Mouse (Mus musculus) hindbrain, embryonic 13.5 days (tissue): ENCODE data around the gene Entpd4b. TPM values are rescaled to one million over a fixed set of nuclear protein-coding genes. Genes with fewer than 3 reads are reported as not detected.
"Not testable (repeated sequence)": the region's sequence is repeated elsewhere in the genome, so short reads cannot be mapped to it uniquely, and the experiment has no call there.

Experiments used
- ATAC-seq: fragments of 200-750 bp; cut with Nextera tagmentation; 2 replicates; pipeline ENCODE4 v1.8.0; 2017; ENCODE audit warnings: moderate TSS enrichment; ENCODE audit not compliant: low FRiP score
- H3K27ac ChIP-seq: fragments of 300-500 bp; sonication (generic); 2 replicates; pipeline ENCODE4 v1.5.1; 2015; ENCODE audit warnings: inconsistent platforms, mild to moderate bottlenecking, moderate library complexity
- H3K27me3 ChIP-seq: fragments of 300-500 bp; sonication (generic); 2 replicates; pipeline ENCODE4 v1.6.1; 2015; ENCODE audit warnings: mild to moderate bottlenecking, inconsistent platforms
- H3K36me3 ChIP-seq: fragments of 300-500 bp; sonication (generic); 2 replicates; pipeline ENCODE4 v1.6.1; 2015; ENCODE audit warnings: mild to moderate bottlenecking, inconsistent platforms
- H3K4me1 ChIP-seq: fragments of 300-500 bp; sonication (generic); replicated peaks from 2 replicates; pipeline ENCODE4 v1.6.1; 2015; ENCODE audit warnings: inconsistent platforms
- H3K4me2 ChIP-seq: fragments of 300-500 bp; sonication (generic); 2 replicates; pipeline ENCODE4 v1.6.1; 2015; ENCODE audit warnings: inconsistent platforms, mild to moderate bottlenecking, moderate library complexity
- H3K4me3 ChIP-seq: fragments of 300-500 bp; sonication (generic); 2 replicates; pipeline ENCODE4 v1.5.1; 2015; ENCODE audit warnings: mild to moderate bottlenecking, inconsistent platforms
- H3K9ac ChIP-seq: fragments of 300-500 bp; sonication (generic); 2 replicates; pipeline ENCODE4 v1.6.1; 2015; ENCODE audit warnings: mild to moderate bottlenecking, inconsistent platforms
- H3K9me3 ChIP-seq: fragments of 300-500 bp; sonication (generic); 2 replicates; pipeline ENCODE4 v1.6.1; 2016; ENCODE audit warnings: inconsistent platforms
- WGBS: fragments of 180-500 bp; shearing (Covaris S2); methylation state at CpG from one replicate; pipeline ENCODE4 v1.1.7; 2015; 5-methylcytosine and 5-hydroxymethylcytosine counted together
- polyA plus RNA-seq: library from polyadenylated mRNA; unstranded; fragments of >200 nt; fragmentation: Nextera tagmentation; extraction: Ambion mirVana; gene quantifications from 2 replicates; pipeline ENCODE4 v1.2.1, GENCODE M21; 2015

Entpd4b gene
- polyA plus RNA-seq = 13.7 and 14.0 TPM in 2 replicates

DNA sequence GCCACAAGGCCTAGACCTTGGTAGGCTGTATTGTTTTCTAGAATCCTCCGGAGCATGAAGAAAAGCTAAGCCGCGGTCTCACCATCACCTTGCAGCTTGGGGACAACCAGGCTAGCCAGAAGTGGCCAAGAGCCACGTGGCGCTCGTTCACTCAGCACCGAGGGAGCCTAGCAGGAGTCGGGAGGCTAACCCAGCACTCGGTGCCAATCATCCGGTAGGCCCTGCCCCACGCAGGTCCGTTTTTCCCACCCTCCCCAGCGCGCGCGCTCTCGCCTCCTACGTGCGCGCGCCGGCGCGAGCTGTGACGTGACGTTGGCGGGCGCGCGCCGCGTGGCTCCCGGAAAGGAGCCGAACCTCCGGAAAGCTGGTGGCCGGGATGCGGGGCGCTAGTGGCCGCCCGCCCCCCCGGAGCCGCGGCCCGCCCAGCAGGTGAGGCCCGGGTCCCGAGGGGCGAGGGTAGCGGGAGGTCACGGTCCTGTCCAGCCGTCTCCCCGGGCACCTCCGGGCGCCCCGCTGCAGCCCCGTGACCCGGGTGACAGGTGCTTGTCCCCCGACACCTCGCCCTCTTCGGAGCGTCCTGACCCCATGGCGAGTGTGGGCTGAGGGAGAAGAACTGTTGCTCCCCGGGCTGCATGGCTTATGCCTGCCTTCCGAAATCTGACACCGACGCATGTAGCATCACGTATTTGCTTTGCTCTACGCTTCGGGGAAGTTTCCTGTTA, at the start of gene Entpd4b:
Gene Entpd4b, plus strand, starts transcription at position 315 of the 722 bp plus-strand sequence.
- WGBS = no CpG with 5 or more reads among the region's 68 CpGs
- H3K4me1 ChIP-seq, H3K4me3 ChIP-seq, H3K9ac ChIP-seq, H3K4me2 ChIP-seq, H3K27me3 ChIP-seq, H3K9me3 ChIP-seq, H3K36me3 ChIP-seq, H3K27ac ChIP-seq: not testable (repeated sequence)
- peak; percentile 97 for ATAC-seq

DNA sequence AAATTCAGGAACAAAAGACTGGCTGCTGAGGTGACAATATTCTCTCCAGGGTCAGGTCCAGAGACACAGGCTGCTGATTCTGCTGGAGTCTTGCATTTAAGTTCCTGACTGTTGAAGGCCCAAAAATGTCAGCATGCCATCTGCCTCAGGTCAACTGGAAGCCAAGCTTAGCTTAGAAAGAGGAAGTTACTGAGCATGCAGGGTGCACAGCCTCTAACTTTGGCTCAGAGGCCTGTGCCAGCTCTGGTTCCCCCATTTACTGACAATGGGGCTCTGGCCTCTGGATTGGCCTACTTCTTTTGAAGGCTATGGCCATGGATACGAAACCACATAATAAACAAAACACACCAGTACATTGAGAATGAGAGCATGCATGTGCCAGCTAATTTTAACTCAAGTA, 48.2 kb upstream of the Entpd4b start:
- not testable (repeated sequence) for ATAC-seq, H3K4me3 ChIP-seq, H3K9ac ChIP-seq, H3K9me3 ChIP-seq, H3K36me3 ChIP-seq, H3K27me3 ChIP-seq, H3K4me2 ChIP-seq, H3K27ac ChIP-seq, H3K4me1 ChIP-seq
- no CpG with 5 or more reads among the region's 1 CpGs for WGBS

DNA sequence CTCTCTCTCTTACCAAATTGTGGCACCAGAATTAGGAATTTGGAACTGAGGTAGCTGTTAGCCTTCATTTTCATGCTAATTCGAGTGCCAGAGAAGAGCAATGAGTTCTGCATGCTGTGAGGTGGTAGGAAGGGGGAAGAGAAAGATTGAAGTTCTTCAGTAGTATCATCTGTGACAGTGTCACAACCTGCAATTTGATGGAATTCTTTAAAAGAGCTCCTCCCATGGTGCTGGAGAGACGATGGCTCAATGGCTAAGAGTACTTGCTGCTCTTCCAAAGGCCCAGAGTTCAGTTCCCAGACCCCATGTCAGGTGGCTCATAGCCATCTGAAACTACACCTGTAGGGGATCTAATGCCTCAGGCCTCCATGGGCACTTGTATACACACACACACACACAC, 42.8 kb upstream of the Entpd4b start, which contains the start of gene Gm27179:
Gene Gm27179, minus strand, starts transcription at position 101 of the 400 bp plus-strand sequence.
- not testable (repeated sequence) for H3K36me3 ChIP-seq, ATAC-seq
- no CpG with 5 or more reads among the region's 2 CpGs for WGBS

DNA sequence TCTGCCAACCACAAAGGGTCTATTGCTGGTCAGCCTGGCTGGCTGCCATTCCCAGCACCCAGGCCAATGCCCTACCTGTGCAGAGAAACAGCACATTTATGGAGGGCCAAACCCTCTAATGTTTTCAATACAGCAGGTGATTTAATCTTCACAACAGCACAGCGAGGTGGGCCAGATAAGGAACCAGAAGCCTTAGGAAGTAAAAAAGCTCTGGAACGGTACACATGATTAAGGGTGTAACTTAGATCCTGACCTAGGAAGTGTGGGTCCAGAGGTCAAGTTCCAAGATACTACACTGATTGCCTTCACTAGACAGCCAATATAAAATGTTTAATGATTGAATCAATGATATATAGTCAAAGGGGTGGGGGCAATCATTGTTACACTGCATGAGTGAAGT, 34.4 kb upstream of the Entpd4b start:
- H3K4me2 ChIP-seq, ATAC-seq, H3K36me3 ChIP-seq, H3K27ac ChIP-seq, H3K4me3 ChIP-seq, H3K4me1 ChIP-seq, H3K27me3 ChIP-seq, H3K9me3 ChIP-seq, H3K9ac ChIP-seq: not testable (repeated sequence)
- WGBS = no CpG with 5 or more reads among the region's 2 CpGs

More for the DNA sequence above, 42.8 kb upstream of the Entpd4b start, which contains the start of gene Gm27179:
- H3K4me3 ChIP-seq, H3K4me1 ChIP-seq, H3K27me3 ChIP-seq, H3K9me3 ChIP-seq, H3K4me2 ChIP-seq, H3K9ac ChIP-seq, H3K27ac ChIP-seq: not testable (repeated sequence)

DNA sequence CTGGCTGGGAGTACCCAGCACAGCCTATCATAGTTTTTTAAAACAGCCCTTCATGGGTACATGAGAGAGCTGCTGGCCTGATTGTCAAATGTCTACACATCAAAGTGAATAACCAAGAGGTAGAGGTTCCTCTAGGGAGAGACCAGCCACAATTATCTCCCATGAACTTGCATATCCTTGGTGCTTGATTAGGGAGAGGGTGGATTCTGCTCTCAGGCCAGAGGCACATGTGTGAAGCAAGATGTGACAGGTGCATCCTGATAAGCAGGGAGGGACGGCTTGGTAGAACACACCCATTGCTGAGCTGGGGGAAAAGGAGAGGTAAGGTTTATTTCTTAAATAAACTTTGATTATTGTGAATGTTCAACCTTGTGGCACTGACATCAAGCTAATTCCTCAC, 32.2 kb upstream of the Entpd4b start:
- not testable (repeated sequence) for H3K27me3 ChIP-seq, H3K4me1 ChIP-seq, ATAC-seq, H3K9ac ChIP-seq, H3K9me3 ChIP-seq, H3K27ac ChIP-seq, H3K4me3 ChIP-seq, H3K36me3 ChIP-seq, H3K4me2 ChIP-seq
- no CpG with 5 or more reads among the region's 1 CpGs for WGBS

DNA sequence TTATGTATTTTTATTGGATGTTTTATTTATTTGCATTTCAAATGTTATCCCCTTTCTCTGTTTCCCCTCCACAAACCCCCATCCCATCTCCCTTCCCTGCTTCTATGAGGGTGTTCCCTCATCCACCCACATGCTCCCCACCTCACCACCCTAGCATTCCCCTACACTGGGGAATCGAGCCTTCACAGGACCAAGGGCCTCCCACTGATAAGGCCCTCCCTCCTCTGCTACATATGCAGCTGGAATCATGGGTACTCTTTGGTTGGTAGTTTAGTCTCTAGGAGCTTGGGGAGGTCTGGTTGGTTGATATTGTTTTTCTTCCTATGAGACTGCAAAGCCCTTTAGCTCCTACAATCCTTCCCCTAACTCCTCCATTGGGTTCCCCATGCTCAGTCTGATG, 29.0 kb upstream of the Entpd4b start:
- not testable (repeated sequence) for H3K9ac ChIP-seq, H3K27me3 ChIP-seq, H3K4me2 ChIP-seq, ATAC-seq, H3K36me3 ChIP-seq, H3K4me3 ChIP-seq, H3K9me3 ChIP-seq, H3K27ac ChIP-seq, H3K4me1 ChIP-seq
- no CpG with 5 or more reads among the region's 1 CpGs for WGBS

DNA sequence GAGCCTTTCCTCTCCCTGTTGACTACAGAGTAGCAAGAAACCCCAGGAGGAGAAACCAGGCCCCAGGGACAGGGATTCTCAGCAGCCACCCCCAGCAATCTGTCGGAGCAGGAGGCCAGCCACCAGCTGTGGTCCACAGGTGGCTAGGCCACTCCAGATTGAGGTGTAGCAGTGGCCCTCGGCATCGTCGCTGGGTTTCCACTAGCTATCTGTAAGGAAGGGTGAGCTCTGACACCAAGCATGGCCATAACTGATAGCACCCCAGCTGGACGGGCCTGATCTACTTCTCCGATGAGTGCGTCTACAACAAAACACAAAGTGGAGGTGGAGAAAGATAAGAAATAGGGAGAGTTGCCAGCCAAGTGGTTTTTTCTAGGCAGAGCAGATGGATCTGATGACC, 18.7 kb upstream of the Entpd4b start:
- not testable (repeated sequence) for ATAC-seq, H3K27me3 ChIP-seq, H3K9me3 ChIP-seq, H3K36me3 ChIP-seq, H3K4me2 ChIP-seq, H3K27ac ChIP-seq, H3K4me3 ChIP-seq, H3K9ac ChIP-seq, H3K4me1 ChIP-seq
- no CpG with 5 or more reads among the region's 7 CpGs for WGBS

DNA sequence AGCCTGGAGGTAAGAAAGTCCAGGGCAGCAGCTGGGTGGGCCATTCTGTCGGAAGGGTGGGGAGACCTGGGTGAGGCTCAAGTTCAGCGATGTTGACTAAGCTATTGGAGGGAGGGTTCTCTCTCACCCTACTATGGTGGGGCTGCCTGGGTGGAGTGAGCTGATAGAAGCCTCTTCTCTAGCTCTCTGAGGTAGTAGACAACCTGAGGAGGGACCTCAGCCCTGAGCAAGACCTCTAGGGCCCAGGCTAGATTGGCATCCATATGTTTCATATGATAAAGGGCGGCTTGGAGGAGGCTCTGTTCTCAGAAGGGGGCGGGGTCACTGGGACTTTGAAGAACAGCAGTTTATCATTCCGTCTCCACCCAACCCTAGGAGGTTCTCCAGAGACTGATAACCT, 15.1 kb upstream of the Entpd4b start:
- not testable (repeated sequence) for H3K27ac ChIP-seq, ATAC-seq, H3K4me3 ChIP-seq, H3K9me3 ChIP-seq, H3K9ac ChIP-seq, H3K27me3 ChIP-seq, H3K4me1 ChIP-seq, H3K36me3 ChIP-seq, H3K4me2 ChIP-seq
- no CpG with 5 or more reads among the region's 5 CpGs for WGBS

DNA sequence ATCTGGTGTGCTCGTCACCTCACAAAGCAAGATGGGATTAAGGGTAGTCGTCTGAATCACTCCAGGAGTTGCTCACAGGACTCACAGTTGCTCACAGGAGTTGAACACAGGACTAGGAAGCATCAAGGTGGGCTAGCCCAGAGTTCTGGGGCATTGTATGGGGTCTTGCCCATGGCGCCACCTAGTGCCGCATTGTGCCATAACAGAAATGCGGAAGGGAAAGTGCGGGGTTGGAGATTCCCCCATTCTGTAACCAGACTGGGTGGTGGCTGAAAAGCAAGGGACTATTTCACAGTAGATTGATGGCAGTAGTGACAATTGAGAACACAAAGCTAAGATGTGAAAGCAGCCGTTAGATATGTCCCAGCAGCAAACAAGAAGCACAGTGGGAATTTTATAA, 12.5 kb upstream of the Entpd4b start:
- no CpG with 5 or more reads among the region's 7 CpGs for WGBS
- not testable (repeated sequence) for H3K4me3 ChIP-seq, H3K9ac ChIP-seq, H3K27ac ChIP-seq, ATAC-seq, H3K4me2 ChIP-seq, H3K27me3 ChIP-seq, H3K4me1 ChIP-seq, H3K9me3 ChIP-seq, H3K36me3 ChIP-seq

DNA sequence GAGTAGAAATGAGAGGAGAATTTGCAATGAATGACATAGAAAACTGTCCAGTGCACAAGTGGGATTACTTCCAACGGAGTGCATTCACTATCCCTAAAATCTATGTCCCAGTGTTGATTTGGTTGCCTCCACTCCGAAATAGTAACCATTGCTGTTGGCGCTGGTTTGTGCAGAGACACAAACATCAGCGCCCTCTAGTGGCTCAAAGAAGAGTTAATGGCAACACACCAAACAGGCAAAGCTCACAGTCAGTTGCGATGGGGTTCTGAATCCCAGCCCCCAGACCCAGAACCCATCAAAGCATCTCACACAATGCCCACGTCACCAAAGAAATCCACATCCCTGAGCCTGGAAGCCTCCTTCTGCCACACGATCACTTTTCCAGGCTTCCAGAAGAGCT, 11.2 kb upstream of the Entpd4b start:
- H3K9ac ChIP-seq, H3K4me2 ChIP-seq, H3K27me3 ChIP-seq, H3K9me3 ChIP-seq, H3K4me3 ChIP-seq, ATAC-seq, H3K4me1 ChIP-seq, H3K27ac ChIP-seq, H3K36me3 ChIP-seq: not testable (repeated sequence)
- WGBS = no CpG with 5 or more reads among the region's 7 CpGs

DNA sequence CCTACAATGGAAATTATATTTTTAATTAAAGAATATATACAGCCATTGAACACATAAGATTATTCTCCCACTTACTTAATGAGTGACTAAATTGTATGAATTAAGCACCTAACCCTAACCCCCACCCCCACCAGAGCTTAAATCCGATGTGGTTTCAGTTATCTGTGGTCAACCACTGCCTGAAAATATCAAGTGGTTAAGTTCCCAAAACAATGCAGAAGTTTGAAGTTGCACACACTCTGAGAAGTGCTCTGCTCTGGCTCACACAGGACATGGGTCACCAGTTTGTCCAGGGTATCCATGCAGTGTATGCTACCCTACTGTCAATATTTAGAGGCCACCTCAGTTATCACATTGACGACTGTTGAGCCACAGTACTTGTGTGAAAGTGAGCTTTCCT, 10.2 kb upstream of the Entpd4b start:
- not testable (repeated sequence) for H3K4me2 ChIP-seq, H3K27me3 ChIP-seq, ATAC-seq, H3K4me3 ChIP-seq, H3K27ac ChIP-seq, H3K9me3 ChIP-seq, H3K4me1 ChIP-seq, H3K9ac ChIP-seq, H3K36me3 ChIP-seq
- WGBS = no CpG with 5 or more reads among the region's 2 CpGs

DNA sequence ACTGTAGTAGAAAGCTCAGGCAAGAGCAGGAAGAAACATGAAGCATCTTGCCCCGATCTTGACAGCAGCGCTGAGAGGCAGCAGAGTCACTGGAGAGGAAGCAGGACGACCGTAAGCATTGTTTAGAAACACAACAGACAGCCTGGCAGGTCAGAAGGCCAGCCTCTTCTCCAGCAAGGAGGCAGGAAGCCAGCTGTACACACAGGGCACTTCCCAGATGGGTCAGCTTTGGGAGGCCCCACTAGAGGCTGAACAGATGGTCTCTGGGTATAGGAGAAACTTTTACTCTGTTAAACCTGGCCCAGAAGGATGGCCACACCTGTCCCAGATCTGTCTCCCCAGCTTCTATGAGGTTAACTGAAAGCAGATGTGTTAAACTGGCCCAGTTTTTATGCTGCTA, 7.9 kb upstream of the Entpd4b start:
- H3K4me3 ChIP-seq, H3K9ac ChIP-seq, H3K27me3 ChIP-seq, H3K4me2 ChIP-seq, ATAC-seq, H3K9me3 ChIP-seq, H3K27ac ChIP-seq, H3K36me3 ChIP-seq, H3K4me1 ChIP-seq: not testable (repeated sequence)
- no CpG with 5 or more reads among the region's 4 CpGs for WGBS

DNA sequence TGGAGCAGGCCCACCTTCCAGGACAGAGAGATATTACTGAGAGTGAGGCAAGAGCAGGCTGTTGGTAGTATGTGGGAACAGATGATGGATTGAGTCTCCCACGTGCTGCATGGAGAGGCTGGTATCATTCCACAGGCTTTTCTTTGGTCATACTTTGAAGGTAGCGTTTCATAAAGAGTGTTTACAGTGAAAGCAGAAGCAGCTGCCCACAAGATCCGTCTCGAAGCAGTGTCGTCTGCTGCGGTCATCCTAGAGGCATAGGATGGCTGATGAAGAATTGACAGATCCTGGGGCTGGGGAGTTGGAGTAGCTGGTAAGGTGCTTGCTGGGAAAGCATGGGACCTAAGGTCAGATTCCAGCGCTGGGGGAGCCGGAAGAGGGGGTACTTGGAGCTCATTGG, 1.6 kb downstream of the Entpd4b start:
- not testable (repeated sequence) for H3K27me3 ChIP-seq, H3K4me1 ChIP-seq, H3K9me3 ChIP-seq, H3K9ac ChIP-seq, H3K36me3 ChIP-seq, H3K4me3 ChIP-seq, H3K4me2 ChIP-seq, H3K27ac ChIP-seq, ATAC-seq
- no CpG with 5 or more reads among the region's 8 CpGs for WGBS
